Mouse (Mus musculus) urinary bladder, adult 18-20 months (tissue): ENCODE measurements around the gene Gtf2f1.

ENCODE experiments used
- DNase-seq, 2 experiments: peaks; one replicate each; pipeline ENCODE4 v3.0.0; 2022; ENCODE audit warnings: low spot score in 2 of 2, mixed read lengths in 2 of 2

The Gtf2f1 gene

DNA sequence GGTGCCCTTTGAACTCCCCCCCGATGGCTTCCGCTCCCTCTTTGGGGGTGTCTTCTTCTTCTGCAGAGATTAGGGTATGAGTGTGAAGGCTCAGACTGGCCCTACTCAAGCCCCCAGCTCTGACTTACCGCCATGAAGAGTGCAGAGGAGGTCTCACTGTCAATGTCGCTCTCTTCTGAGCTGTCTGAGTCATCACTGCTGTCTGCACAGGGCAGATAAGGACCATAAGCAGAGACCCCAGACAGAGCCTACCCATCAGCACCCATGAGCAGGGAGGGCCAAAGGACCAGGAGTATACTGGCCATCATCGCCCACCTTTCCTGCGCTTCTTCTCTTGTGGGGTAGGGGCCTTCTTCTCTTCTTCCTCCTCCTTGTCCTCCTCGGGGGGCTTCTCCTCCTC, 7.1 kb downstream of the Gtf2f1 start:
- no peak for DNase-seq

DNA sequence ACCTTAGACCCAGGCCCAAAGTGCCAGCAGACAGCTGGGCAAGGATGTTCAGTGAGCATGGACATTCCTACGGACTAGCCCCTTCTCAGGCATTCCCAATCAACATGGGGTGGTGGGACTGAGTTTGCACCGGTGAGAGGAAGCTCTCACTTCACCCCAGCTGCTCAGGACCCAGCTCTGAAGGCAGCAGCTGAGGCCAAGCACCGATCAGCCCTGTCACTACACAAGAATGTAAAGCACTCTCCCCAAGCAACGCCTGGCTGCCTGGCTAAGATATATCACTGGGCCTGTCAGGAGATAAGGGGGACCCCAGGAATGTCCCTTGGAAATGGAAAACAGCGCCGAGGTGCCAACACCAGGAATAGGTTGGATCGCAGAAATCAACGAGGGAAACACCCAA, 9.9 kb downstream of the Gtf2f1 start:
- no peak for DNase-seq

DNA sequence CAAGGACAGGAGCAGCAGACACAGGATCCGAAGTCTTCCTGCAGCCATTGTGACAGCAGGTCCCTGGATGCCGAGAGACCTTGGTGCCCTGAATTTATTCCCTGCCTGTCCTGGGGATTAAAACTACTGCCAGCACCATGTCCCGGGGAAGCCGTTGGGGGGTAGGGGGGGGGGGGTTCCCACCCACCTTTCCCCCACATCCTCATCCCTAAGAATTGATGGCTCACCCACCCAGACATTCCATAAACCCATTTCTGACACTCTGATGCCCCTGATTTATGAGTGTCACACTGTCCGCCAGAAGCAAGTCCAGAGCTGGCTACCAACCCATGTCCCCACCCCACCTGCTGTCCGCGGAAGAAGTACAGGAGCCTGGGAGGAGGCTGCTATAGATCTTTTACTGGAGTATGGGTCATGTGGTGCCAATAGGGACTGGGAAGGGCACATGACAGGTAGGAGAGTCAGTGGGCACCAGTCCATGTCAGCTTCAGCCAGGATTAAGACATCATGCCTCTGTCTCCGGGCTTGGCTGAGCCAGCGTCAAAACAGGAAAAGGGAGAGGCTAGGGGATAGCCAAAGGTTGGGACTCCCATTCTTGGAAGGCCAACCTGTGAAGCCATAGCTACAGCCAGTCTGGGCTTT, 11.0 kb downstream of the Gtf2f1 start, which contains the start of gene Pspn:
Gene Pspn (minus strand): TSS at position 51 of the 642 bp plus-strand sequence.
- no peak for DNase-seq

DNA sequence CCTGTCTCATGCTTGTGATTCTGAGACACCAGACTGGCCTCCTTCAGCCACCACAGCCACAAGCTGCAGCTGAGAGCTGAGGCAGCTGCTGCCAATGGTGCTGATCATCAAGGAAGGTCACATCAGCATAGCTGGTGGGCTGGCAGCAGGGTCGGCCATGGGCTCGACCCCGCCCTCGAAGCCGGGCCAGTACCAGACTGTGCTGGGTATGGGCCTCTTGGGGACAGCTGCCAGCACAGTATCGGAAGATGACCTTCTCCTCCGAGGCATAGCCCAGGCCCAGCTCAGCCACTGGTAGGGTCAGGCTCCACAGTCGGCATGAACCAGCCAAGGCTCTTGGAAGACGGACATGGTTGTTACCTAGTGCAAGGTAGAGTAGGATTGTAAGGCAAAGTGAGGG, 11.7 kb downstream of the Gtf2f1 start:
- no peak for DNase-seq

DNA sequence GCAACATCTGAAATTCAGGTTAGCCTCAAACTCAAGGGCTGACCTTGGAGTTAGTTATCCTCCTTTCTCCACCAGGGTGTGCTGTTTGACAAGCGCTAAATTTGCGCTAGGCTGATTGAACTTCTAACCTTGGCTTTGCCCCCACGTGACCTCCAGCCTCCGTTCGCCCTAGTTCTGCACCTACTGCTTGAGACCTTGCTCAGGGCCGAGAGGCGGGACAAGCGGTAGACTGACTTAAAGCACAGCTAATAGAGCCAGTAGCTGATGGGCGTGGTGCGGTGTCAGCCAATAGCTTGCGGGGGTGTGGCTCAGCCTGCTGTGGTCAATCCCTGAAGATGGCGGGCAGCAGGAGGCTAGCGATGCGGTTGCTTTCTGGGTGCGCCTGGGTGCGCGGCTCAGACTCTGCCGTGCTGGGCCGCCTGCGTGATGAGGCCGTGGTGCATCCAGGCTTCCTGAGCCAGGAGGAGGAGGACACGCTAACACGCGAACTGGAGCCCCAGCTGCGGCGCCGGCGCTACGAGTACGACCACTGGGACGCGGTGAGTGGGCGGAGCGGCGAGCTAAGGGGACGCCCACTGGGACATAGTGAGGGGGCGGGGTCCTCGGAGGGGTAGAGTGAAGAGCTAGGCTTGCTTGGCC, 13.9 kb downstream of the Gtf2f1 start, which contains the start of gene Alkbh7:
Gene Alkbh7 (plus strand): TSS at position 311 of the 639 bp plus-strand sequence.
- DNase-seq, result peak; percentile 86 to 93

DNA sequence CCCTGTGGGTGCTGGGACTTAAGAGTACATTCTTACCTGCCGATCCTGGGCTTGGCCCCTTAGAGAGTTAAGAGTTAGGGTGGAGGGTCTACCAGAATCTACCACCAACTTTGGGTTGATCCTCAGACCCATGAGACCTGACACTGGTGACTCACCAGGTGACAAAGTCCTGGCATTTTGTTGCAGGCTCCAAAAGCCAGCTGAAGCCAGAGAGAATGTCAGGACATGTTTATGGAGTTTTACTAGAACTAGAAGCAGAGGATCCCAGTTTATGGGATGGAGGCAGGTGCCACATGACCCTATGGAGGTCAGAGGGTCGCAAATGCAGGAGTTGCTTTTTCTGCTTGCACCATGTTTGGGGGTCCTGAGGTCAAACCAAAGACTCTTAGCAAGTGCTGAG, 14.6 kb downstream of the Gtf2f1 start:
- DNase-seq, result no peak

DNA sequence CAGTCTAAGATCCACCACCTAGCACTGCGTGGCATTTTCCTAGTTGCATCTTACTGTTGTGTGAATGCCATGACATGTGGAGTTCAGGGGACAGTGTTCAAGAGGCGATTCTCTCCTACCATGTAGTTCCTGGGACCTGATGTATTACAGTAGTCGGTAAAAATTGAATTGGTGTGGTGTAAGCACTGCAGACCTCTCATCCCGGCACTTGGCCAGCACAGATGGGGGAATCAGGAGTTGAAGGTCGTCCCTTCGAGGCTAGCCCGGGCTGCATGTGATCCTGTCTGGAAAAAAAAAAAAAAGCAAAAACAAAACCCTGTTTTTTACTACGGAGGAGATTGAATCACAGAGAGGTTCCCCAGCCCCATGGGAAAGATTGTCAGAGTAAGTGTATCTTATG, 16.0 kb downstream of the Gtf2f1 start:
- no peak for DNase-seq

DNA sequence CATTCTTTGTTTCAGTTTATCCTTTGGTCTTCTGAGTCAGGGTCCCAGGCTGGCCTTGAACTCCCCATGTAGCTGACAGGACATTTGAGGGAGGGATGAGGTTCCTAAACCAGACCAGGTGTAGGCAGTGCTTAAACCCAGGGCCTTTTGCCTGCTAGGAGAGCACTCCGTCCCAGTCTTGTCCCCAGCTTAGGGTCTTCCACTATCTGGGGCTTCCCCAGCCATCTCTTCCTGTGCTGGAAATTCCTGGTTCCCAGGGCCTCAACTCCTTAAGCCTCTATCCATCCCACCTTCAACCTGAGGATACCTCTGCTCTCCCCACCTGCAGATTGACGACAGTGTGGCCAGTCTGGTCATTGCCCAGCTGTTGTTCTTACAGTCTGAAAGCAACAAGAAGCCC, 20.1 kb downstream of the Gtf2f1 start:
- DNase-seq, result no peak

DNA sequence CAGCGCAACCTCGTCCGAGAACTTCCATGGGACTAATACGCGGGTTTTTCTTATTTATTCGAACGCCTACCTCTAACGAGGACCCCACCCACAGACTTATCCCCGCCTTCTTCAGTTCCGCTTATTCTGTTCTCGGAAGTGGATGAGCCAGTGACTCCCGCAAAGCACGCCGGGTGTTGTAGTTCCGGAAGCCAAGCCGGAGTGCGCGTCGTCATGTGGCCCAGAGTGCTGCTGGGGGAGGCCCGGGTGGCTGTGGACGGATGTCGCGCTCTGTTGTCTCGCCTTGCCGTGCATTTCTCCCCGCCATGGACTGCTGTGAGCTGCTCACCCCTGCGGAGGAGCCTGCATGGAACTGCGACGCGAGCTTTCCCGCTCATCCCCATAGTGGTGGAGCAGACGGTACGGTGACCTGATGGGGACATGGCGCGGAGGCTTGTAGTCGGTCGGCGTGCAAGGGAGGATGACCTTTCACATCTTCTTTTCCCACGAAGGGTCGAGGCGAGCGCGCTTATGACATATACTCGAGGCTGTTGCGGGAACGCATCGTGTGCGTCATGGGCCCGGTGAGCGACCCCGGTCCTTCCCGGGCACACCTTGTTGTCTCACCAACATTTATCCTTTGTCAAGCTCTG, 20.9 kb downstream of the Gtf2f1 start, which contains the start of gene Clpp:
Gene Clpp (plus strand): TSS at position 191 of the 632 bp plus-strand sequence.
- DNase-seq, result peak; percentile 91 to 94

DNA sequence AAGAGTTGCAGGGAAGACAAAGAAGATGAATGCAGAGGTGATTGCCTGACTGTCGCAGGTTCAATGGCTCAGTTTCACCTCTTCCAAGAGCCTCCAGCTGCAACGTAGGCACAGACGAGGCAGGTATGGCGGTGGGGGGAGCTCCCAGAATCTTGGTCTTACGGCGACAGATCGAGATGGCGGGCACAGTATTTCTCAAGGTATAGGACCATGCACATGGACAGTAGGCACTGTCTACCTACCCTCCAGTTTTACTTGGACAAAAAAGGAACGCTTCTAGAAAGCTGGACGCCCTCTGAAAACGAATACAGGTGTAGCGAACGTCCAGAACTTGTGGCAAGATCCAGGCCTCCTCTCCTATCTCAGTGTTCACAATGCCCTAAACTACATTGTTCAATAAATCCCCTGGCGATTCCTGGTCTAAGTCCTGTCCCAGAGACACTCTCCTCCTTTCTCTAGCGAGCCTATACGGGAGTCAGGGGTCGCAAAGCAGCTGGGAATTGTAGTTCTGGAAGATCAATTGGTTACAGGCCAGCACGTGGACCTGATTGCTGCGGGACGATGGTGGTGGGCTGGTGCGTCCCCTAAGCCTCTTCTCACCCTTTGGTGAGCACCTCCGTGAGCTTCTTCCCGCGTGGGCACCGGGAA, 21.5 kb downstream of the Gtf2f1 start:
- peak in 1 of 2 experiments; percentile 61 for DNase-seq

DNA sequence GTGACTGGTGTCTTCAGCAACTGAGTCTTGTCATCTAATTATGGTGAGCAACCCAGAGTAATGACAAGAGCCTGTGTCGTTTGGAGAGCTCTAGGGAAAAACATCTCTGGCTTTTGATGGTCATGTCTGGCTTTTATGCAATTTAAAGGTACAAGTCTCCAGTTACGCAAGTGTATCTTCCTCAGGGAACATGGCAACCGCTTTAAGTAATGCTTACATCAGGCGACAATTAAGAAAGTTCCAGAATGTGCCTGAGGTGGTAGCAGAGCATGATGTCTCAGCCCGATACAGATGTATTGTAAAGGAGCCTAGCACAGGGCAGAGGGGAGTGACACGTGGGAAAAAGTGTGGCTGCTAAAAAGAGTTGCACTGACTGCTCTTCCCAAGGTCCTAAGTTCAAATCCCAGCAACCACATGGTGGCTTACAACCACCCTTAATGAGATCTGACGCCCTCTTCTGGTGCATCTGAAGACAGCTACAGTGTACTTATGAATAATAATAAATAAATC, 22.1 kb downstream of the Gtf2f1 start:
- no peak for DNase-seq

DNA sequence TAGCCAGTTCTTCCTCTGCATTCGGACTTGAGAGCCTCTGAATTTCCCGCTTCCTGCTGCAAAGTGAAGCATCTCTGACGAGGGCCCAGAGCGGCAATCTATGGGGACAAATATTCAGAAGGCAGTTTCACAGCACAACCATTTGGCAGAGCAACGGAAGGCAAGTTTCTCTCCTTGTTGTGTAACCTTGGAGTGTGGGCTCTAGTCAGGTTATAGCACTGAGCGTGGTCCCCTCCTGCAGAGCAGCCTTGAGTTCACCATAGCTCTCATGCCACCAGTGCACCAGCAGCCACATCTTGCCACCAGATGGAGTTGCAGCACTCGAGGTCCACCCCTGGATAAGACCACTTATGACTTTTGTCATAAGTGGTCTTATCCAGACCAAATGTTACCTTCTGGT, 22.6 kb downstream of the Gtf2f1 start:
- DNase-seq, result no peak

DNA sequence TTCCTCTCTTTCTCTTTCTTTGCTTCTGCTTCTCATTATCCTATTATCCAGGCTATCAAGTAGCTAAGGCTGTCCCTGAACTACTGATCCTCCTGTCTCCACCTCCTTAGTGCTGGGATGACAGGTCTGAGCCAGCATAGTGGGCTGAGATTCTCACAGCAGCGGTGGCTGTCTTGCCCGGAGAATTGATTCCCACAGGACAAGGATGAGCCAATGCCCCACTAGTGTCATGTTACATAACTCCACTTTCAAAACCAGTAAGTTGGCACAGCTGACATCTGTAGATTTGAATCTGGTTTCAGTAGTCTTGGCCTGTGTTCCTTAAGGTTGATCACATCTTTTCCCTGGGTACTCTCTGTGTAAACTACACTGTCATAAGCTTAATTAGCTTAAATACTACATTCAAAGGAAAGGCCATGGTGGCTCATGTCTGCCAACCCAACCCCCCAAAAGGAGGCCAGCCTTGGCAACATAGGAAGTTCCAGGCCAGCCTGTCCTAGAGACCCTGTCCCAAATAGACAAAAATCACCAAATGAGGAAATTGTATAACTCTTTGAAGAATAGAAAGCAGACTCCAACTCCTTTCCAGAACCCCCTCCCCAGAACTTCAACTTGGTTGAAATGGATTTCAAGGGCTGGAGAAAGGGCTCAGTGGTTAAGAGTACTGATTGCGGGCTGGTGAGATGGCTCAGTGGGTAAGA, 24.8 kb downstream of the Gtf2f1 start:
- no peak for DNase-seq

DNA sequence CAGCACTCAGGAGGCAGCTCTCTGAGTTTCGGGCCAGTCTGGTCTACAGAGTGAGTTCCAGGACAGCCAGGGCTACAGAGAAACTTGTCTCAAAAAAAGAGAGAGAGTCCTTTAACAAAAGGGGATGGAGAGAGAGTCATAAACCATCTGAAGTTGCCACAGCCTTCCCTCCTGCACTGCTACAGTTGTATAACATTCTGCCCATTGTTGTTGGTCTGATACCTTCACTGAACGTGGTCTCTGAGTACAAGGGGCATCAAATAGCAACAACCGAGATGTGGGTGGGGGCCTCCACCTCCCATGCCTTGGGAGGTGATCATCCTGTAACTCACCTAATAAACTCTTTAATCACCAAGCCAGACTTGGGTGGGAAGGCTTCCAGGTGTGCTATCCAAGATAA, 25.4 kb downstream of the Gtf2f1 start:
- no peak for DNase-seq

DNA sequence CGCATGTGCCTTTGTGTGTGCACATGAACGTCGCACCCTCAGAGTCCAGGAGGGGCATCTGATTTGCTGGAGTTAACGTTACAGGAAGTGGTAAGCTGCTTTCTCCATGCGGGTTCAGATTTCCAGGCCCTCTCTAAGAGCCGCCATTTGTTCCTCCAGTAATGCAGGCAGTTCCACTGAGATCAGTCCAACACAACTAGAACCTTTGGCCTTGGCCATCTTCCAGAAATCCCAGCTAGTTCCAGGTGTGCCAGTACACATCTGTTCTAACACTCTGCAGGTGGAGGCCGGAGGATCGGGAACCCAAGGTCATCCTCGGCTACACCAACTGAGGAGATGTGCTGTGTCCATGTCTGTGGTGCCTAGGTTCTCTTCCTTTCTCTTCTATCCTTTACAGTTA, 26.2 kb downstream of the Gtf2f1 start:
- no peak for DNase-seq

DNA sequence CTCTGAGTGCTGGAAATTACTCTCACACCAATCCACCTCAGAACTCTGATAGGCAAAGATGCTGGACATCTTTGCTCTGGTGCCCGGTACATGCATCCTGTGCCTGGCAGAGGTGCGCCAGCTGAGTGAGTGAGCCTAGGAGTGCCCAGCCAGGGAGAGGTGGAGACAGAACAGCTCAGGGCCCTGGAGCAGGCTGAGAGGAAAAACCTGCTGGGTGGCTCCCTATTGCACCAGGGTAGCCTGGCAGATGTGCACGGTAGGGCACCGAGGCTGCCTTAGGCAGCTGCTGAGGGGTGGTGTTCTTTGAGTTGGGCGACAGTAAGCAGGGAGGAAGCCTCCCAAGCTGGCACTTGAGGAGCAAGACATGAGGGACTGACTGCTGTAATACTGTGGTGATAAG, 29.1 kb downstream of the Gtf2f1 start, which contains the start of gene Acer1:
Gene Acer1 (minus strand): TSS at position 114 of the 400 bp plus-strand sequence.
- DNase-seq, result no peak

DNA sequence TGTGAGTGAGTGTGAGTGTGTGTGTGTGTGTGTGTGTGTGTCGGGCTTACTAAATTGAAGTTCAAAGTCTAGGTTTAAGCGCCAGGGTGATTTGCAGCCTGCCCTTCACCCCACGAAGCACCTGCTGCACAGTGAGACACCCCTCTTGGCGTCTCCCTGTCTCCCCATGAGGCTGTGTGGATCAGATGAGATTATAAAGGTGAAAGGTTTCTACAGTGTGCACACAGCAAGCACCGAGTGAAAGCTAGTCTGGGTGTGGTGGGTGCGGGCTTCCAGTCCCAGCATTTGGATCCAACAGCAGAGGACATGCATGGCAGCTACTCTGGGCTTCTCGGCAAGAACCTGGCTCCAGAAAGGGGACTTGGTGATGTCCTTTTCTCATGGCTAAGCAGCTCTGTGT, 30.0 kb downstream of the Gtf2f1 start:
- DNase-seq, result no peak

DNA sequence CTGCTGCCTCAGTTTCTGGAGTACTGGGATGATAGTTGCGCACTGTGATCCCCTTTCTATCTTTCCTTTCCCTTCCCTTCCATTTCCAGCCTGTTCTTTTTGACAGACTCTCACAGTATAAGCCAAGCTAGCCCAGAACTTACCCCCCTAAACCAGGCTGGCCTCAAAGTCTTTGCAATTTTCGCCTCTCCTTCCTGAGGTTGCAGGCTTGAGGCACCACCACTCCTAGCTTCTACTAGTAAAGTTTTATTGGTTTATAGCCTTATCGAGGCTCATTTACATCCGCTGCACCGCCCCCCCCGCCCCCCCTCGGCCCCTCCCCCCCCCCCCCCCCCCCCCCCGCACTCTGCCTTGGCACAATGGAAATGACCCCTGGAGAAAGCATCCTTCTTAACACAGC, 31.6 kb downstream of the Gtf2f1 start:
- DNase-seq, result no peak

DNA sequence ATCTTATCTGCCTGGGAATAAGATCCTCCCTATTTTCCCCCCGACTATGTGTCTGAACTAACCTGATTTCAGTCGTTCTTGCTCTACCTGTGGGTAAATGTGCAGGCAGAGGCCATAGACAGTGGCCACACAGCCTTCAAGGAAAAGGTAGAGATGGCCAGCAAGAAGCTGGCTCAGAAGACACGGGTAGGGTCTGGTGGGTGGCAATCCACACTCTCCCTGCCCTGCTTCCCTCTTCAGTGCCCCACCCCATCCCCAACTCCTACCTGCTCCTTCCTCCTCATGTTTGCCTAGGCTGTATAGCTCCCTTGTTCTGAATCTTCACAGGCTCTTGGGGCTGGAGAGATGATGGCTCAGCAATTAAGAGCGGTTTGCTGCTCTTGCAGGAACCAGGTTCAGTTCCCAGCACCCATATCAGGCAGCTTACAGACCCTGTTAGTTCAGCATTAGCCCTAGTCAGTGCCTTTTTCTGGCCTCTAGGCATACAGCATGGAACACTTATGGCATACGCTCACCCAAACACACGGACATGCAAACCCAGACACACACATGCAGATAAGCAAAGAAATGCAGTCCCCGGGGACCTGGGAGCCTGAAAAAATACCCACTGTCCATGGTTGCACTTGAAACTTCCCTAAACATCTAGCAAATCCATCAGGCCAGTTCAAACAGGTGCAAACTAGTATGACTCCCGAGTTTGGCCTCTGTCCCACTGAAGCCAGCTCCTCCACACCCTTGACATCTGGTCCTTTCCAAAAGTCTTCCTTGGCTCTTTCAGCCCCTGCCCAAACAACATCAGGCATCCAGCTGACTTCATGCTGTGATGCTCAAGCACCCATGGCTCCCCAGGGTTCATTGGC, 34.3 kb downstream of the Gtf2f1 start:
- DNase-seq, result no peak

DNA sequence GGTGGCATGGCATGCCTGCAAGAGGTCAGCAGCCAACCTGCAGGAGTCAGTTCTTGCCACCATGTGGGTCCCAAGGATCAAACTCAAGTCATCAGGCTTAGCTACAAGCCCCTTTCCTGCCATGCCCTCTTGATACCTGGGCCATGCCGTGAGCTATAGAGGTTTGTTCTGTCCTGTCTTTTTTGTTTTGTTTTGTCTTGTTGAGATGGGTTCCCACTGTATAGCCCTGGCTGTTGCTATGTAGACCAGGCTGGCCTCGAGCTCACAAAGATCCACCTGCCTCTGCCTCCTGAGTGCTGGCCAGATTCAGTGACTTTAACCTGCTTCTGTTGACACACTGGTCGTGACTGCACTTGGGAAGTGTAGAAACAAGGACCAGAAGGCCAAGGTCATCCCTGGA, 35.7 kb downstream of the Gtf2f1 start:
- DNase-seq, result no peak
